Mouse (Mus musculus) lung, embryonic 15.5 days (tissue): ENCODE data around the gene Olfr1358. TPM values are rescaled to one million over a fixed set of nuclear protein-coding genes. Genes with fewer than 3 reads are reported as not detected.
A peak's percentile ranks its signal among the peaks of the same experiment; 100 is the strongest.
"Not testable (repeated sequence)": the region's sequence is repeated elsewhere in the genome, so short reads cannot be mapped to it uniquely, and the experiment has no call there.

Experiments used
- ATAC-seq: fragments of 200-750 bp; cut with Nextera tagmentation; 2 replicates; pipeline ENCODE4 v1.8.0; 2017; ENCODE audit warnings: moderate number of reproducible peaks, borderline replicate concordance; ENCODE audit not compliant: low FRiP score, low TSS enrichment; ENCODE audit errors: extremely low read depth
- H3K27ac ChIP-seq: fragments of 300-500 bp; sonication (generic); 2 replicates; pipeline ENCODE4 v1.5.1; 2015; ENCODE audit warnings: moderate library complexity, mild to moderate bottlenecking, inconsistent platforms
- H3K27me3 ChIP-seq: fragments of 300-500 bp; sonication (generic); 2 replicates; pipeline ENCODE4 v1.6.1; 2015; ENCODE audit warnings: inconsistent platforms
- H3K36me3 ChIP-seq: fragments of 300-500 bp; sonication (generic); 2 replicates; pipeline ENCODE4 v1.6.1; 2015; ENCODE audit warnings: inconsistent platforms
- H3K4me1 ChIP-seq: fragments of 300-500 bp; sonication (generic); 2 replicates; pipeline ENCODE4 v1.6.1; 2015; ENCODE audit warnings: inconsistent platforms
- H3K4me2 ChIP-seq: fragments of 300-500 bp; sonication (generic); 2 replicates; pipeline ENCODE4 v1.6.1; 2015; ENCODE audit warnings: inconsistent platforms, mild to moderate bottlenecking, moderate library complexity
- H3K4me3 ChIP-seq: fragments of 300-500 bp; sonication (generic); 2 replicates; pipeline ENCODE4 v1.5.1; 2015; ENCODE audit warnings: mild to moderate bottlenecking, inconsistent platforms
- H3K9ac ChIP-seq: fragments of 300-500 bp; sonication (generic); 2 replicates; pipeline ENCODE4 v1.6.1; 2015; ENCODE audit warnings: inconsistent platforms
- H3K9me3 ChIP-seq: fragments of 300-500 bp; sonication (generic); 2 replicates; pipeline ENCODE4 v1.6.1; 2016; ENCODE audit warnings: inconsistent platforms
- WGBS: fragments of 180-500 bp; shearing (Covaris S2); methylation state at CpG from one replicate; pipeline ENCODE4 v1.1.7; 2015; 5-methylcytosine and 5-hydroxymethylcytosine counted together
- polyA plus RNA-seq: library from polyadenylated mRNA; unstranded; fragments of >200 nt; fragmentation: Nextera tagmentation; extraction: Ambion mirVana; gene quantifications from 2 replicates; pipeline ENCODE4 v1.2.1, GENCODE M21; 2015

Olfr1358 gene
- polyA plus RNA-seq, result not detected in 2 replicates

DNA sequence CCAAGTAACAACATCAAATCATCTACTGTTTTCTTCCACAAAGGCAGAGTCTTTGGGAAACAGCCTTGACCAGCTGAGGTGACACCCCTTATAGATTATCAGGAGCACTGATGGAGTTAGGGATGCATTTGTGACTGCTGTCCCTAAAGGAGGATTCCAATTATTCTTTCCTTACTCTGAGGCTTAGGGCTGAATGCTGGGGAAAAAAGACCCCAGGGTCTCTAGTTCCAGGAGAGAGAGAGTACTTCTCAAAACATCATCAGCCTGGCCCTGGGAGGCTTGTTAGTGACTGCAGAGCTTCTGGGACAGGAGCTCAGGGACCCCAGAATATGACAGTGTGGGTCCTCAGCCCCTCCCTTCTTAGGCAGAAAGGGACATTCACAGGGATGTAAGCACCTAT lies at the start of gene Olfr1358:
Olfr1358 (plus strand) TSS at position 301 of the 400 bp plus-strand sequence.
- no peaks in the 10 kb centered on the region for H3K27me3 ChIP-seq
- no peak within 1 kb of the TSS for H3K4me2 ChIP-seq
- H3K4me1 ChIP-seq, result no peaks in the 10 kb centered on the region
- no peak for ATAC-seq
- no peak within 1 kb of the TSS for H3K27ac ChIP-seq
- no peak within 1 kb of the TSS for H3K4me3 ChIP-seq
- H3K9me3 ChIP-seq, result no peaks in the 10 kb centered on the region
- no peaks in the 10 kb centered on the region for H3K36me3 ChIP-seq
- H3K9ac ChIP-seq, result no peak within 1 kb of the TSS

DNA sequence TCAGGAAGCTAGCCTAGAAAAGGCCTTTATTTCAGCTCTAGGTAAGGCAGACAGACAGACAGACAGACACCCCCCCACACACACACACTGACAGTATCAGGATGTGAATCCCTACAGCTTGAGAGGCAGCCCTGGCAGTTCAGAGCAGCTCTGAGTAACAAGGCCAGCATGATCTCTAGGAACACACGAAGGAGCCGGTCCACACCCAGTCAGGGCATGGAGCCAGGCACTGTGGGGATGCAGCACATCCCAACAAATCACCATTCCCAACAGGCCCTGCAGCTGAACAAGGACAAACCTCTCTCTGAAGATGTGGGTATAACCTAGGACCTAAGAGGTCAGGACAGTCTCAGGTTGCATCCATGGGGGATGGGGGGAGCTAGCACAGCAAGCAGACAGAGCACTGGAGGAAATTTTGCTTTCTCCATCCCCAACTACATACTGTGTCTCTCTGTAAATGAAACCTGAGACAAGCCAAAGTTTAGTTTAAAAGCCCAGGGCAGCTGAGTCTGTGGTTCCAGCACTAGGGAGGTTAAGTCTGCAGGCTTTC lies 49.4 kb upstream of the Olfr1358 start:
- Histone ChIP-seq H3K9ac (no peak overlapping the region), H3K4me1 (peaks cover 8% of the 10 kb centered on the region), H3K27ac (no peak overlapping the region), H3K4me3 (no peak overlapping the region), H3K4me2 (no peak overlapping the region), H3K27me3 (no peaks in the 10 kb centered on the region), H3K9me3 (no peaks in the 10 kb centered on the region), H3K36me3 (no peaks in the 10 kb centered on the region)
- ATAC-seq, result no peak
- 39% methylated on average over 2 of the region's 2 CpGs for WGBS

DNA sequence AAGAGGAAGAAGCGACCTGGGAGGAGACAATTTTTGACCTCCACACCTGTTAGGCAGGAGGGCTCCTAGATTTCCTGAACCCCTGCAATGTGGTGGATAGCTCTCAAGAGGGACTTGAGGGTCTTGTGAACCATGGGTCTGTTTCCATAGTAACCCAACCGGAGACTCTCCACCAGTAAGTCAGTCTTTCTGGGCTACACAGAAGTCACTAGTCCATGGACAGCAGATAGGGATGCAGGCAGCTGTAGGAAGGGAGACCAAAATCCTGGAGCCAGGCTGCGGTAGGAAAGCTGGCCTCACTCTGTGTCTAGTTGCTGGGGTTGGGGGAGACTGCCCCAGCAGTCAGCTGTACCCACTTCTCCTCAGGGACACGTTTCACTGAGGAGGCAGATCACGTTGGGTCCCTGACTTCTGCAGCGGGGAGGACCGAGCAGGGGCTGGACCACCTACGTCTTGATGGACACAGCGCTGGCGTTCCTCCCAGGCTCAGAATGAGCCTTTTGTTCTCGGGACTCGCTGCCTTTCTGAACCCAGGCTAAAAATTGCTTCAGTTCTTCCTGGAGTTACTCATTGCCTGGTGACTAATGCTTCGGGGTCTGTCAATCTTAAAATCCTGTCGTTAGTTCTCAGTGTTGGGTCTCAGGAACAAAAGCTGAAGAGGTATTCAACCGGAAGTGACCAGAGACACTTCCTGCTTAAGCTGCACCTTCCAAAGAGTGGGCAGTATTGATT lies 46.5 kb upstream of the Olfr1358 start:
- peak; percentile 13; the same call in 1 of the 2 replicates for ATAC-seq
- H3K9ac ChIP-seq, result no peak overlapping the region
- H3K27me3 ChIP-seq, result no peaks in the 10 kb centered on the region
- no peaks in the 10 kb centered on the region for H3K4me1 ChIP-seq
- no peak overlapping the region for H3K4me3 ChIP-seq
- H3K4me2 ChIP-seq, result peak overlapping the region; percentile 33; the same call in 1 of the 2 replicates
- H3K9me3 ChIP-seq, result no peaks in the 10 kb centered on the region
- WGBS, result 38% methylated on average over 15 of the region's 15 CpGs
- peak overlapping the region; percentile 32; the same call in 1 of the 2 replicates for H3K27ac ChIP-seq
- H3K36me3 ChIP-seq, result no peaks in the 10 kb centered on the region

DNA sequence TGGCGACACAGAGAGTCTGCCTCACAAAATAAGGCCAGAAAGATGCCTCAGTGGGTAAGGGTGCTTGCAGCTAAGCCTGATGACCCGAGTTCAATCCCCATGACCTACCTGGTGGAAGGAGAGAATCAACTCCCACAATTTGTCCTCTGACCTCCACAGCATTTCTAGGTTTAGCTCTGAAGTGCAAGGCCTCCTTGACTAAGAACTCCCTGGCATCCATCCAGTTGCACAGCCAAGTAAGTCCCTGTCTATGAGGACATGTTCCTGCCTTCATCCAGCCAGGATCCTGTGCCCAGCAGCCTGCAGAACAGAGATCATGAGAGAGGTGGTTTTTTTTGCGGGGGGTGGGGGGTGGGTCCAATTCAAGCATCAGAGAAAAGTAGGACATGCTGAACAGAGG lies 45.2 kb upstream of the Olfr1358 start:
- no peak overlapping the region for H3K4me2 ChIP-seq
- 80% methylated on average over 3 of the region's 3 CpGs for WGBS

DNA sequence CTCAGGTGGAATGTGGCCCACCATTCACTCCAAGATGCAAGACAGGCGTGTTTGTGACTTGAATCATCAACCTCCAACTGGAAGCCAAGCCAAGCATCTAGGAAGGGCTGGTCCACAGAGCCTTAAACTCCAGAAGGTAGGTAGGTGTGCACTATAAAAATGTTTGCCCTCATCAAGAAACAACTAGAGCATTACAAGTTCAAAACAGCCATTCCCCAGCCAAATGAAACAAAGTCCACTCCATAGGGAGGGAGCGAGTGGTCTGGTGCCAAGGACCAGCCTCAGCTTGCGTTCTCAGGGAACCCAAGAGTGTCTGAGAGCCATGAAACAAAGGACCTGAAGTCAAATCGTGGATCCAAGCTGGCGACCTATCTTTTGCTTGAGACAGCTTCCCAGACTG lies 43.8 kb upstream of the Olfr1358 start:
- H3K4me2 ChIP-seq, result no peak overlapping the region

More for the DNA sequence above, 45.2 kb upstream of the Olfr1358 start:
- no peaks in the 10 kb centered on the region for H3K4me1 ChIP-seq
- H3K9me3 ChIP-seq, result no peaks in the 10 kb centered on the region
- no peak overlapping the region for H3K9ac ChIP-seq
- no peaks in the 10 kb centered on the region for H3K36me3 ChIP-seq
- no peak overlapping the region for H3K27ac ChIP-seq
- H3K27me3 ChIP-seq, result no peaks in the 10 kb centered on the region
- H3K4me3 ChIP-seq, result no peak overlapping the region
- ATAC-seq, result no peak

DNA sequence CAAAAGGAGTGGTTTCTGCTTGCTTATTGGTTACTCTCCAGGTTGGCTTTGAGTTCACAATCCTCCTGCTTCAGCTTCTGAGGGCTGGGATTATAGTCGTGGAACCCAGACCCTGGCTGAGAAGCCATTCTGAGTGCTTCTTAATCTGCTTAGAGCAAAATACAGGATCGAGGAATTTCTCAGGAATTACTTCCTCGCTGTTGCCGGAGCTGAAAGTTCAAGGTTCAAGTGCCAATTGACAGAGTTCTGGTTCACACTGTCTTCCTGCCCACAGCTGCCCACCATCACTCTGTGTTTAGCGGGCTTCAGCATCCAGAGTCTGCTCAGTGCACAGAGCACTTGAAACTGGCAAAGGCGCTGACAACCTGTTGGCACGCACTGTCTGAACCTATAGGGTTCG lies 42.5 kb upstream of the Olfr1358 start:
- no peaks in the 10 kb centered on the region for H3K4me1 ChIP-seq
- no peak overlapping the region for H3K27ac ChIP-seq
- no peaks in the 10 kb centered on the region for H3K9me3 ChIP-seq
- ATAC-seq, result no peak
- H3K27me3 ChIP-seq, result no peaks in the 10 kb centered on the region
- no peak overlapping the region for H3K4me2 ChIP-seq
- no peaks in the 10 kb centered on the region for H3K36me3 ChIP-seq
- H3K4me3 ChIP-seq, result no peak overlapping the region
- 53% methylated on average over 8 of the region's 8 CpGs for WGBS
- H3K9ac ChIP-seq, result no peak overlapping the region

More for the DNA sequence above, 43.8 kb upstream of the Olfr1358 start:
- Histone ChIP-seq H3K9ac (no peak overlapping the region), H3K36me3 (no peaks in the 10 kb centered on the region), H3K27me3 (no peaks in the 10 kb centered on the region), H3K4me3 (no peak overlapping the region), H3K27ac (no peak overlapping the region), H3K4me1 (no peaks in the 10 kb centered on the region), H3K9me3 (no peaks in the 10 kb centered on the region)
- WGBS, result 48% methylated on average over 5 of the region's 5 CpGs
- ATAC-seq, result no peak

DNA sequence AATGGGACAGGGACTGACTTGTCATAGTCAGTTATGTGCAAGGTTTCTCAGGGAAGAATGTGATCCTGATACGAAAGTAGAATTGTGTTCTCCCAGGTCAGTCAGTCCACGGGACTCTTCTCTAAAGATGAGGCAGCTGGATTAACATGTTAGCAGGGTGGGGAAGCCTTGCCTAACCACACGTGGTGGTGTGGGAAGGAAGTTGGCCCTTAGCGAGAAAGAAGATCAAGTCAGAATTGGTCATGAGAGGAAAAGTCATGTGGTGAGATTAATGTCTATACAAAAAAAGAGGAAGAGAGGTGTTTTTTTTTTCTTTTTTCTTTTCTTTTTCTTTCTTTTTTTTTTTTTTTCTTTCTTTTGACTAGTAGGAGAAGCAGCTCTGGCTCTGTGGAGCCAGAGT lies 40.4 kb upstream of the Olfr1358 start:
- Histone ChIP-seq H3K36me3 (no peaks in the 10 kb centered on the region), H3K4me1 (peaks cover 5% of the 10 kb centered on the region), H3K27me3 (no peaks in the 10 kb centered on the region), H3K27ac (no peak overlapping the region), H3K9ac (no peak overlapping the region), H3K4me3 (no peak overlapping the region), H3K4me2 (no peak overlapping the region), H3K9me3 (no peaks in the 10 kb centered on the region)
- WGBS, result 66% methylated on average over 4 of the region's 4 CpGs
- no peak for ATAC-seq

DNA sequence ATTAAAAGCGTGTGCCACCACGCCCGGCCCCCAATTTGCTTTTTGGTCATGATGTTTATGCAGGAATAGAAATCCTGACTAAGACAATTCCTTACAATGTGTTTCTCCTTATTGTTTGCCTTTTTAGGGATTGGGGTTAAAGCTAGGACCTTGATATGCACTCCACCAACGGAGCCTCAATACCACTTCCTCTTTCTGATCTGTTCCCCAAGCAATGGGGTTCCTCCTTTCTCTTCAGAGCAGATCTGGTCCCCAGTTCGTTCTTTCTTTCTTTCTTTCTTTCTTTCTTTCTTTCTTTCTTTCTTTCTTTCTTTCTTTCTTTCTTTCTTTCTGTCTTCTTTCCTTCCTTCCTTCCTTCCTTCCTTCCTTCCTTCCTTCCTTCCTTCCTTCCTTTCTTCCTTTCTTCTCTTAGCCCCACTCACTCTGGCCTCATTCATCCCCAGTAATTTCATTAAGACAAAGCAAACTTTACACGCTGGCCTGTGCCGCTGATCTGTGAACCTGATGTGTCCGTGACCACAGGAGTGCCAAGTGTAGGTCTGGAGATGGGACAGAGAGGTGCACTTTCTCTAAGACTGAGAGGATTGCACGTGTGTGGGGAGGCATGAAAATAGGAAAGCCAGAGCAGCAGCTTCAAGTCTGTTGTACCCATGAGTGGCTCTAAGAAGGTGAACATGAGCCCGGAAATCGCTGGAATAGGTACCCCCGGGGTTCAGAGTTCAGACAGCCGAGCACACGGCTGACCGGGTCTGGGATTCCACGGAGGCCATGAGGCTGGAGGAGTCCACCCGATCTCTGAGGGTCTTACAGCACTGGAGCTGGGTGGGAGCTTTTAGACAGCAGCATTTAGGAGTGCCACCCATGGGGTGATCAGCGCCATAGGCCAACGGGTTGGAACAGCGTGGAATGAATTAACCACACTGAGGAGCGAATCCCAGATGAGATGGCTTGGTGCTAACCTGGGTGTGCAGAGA lies 36.0 kb upstream of the Olfr1358 start:
- Histone ChIP-seq H3K9ac (peak overlapping the region; percentile 13; the same call in 1 of the 2 replicates), H3K9me3 (no peaks in the 10 kb centered on the region), H3K36me3 (no peaks in the 10 kb centered on the region), H3K4me1 (peaks cover 11% of the 10 kb centered on the region), H3K27ac (no peak overlapping the region), H3K4me3 (peak overlapping the region; percentile 46), H3K27me3 (peaks cover 6% of the 10 kb centered on the region; the same call in 1 of the 2 replicates), H3K4me2 (peak overlapping the region; percentile 95)
- no peak; the same call in 1 of the 2 replicates for ATAC-seq
- WGBS, result 34% methylated on average over 21 of the region's 21 CpGs

DNA sequence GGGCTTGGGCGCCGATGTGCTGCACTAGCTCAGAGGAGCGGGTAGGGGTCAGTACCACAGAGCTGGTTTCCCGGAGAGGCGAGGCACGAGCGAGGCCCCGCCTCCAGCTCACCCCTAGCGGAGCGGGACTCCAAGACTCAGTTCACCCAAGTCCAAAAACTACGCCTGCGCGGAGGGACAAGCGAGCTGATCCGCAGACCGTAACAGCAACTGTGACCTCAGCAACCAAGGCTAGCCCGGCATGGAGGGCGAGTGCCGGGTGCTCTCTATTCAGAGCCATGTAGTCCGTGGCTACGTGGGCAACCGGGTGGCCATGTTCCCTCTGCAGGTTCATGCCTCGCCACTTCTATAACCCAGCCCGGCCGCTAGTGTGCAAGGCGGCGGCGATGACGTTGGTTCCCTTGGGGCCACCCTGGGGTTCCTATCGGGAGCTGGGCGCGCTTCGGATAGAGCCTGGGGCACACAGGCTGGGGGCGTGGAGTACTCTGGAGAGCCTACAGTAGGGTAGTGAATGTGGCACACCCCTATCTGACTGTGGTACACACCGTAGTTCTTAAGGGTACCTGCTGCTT lies 35.2 kb upstream of the Olfr1358 start:
- Histone ChIP-seq H3K9me3 (no peaks in the 10 kb centered on the region), H3K9ac (peak overlapping the region; percentile 37; the same call in 1 of the 2 replicates), H3K4me1 (peaks cover 11% of the 10 kb centered on the region), H3K36me3 (no peaks in the 10 kb centered on the region), H3K4me2 (peak overlapping the region; percentile 95), H3K27me3 (peaks cover 10% of the 10 kb centered on the region), H3K27ac (no peak overlapping the region), H3K4me3 (peak overlapping the region; percentile 46)
- WGBS, result 1% methylated on average over 35 of the region's 35 CpGs
- ATAC-seq, result peak; percentile 95

DNA sequence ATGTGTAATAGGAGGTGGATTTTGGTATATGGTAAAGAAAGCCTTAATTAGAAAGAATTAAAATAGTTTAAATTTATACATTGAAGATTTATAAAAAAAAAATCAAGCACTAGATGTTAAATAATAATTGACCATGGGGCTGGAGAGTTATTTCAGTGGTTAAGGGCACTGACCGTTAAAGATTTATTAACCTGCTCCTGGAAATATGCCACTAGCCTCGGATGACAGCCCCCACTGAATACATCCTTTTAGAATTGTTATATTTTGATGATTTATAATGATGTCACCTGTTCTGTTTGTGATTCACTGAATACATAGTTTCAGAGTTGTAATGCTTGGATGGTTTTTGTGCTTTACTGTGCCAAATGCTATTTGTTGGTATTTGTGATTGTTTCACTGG lies 31.9 kb upstream of the Olfr1358 start:
- H3K27me3 ChIP-seq, result peaks cover 11% of the 10 kb centered on the region
- H3K27ac ChIP-seq, result not testable (repeated sequence)
- 51% methylated on average over 2 of the region's 2 CpGs for WGBS

DNA sequence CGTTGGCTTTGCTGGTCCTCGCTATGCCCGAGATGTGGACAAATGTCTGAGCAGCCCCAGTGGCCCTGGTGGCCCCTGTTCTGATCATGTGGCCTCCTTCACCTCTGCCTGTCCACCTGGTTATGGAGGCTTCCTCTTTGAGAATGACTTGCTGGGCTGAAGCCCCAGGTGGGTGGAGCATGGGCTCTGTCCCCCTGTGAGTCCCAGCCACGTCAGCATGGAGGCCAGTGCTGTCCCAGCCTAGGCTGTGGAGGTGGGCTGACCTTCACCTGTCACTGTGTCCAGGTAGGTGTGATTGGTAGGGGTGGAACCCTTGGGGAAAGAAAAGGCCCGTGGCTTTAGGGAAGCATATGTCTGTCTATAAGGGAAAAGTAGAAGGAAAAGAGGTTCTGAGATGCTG lies 30.4 kb upstream of the Olfr1358 start:
- no peak overlapping the region for H3K4me2 ChIP-seq
- no peak overlapping the region for H3K4me3 ChIP-seq
- H3K9me3 ChIP-seq, result no peaks in the 10 kb centered on the region
- H3K27me3 ChIP-seq, result peaks cover 11% of the 10 kb centered on the region
- H3K36me3 ChIP-seq, result no peaks in the 10 kb centered on the region
- no peak overlapping the region for H3K27ac ChIP-seq
- 70% methylated on average over 5 of the region's 5 CpGs for WGBS
- no peak for ATAC-seq
- peaks cover 6% of the 10 kb centered on the region; the same call in 1 of the 2 replicates for H3K4me1 ChIP-seq
- H3K9ac ChIP-seq, result no peak overlapping the region

More for the DNA sequence above, 31.9 kb upstream of the Olfr1358 start:
- H3K36me3 ChIP-seq, H3K4me3 ChIP-seq, H3K9ac ChIP-seq, H3K4me2 ChIP-seq, ATAC-seq, H3K9me3 ChIP-seq: not testable (repeated sequence)
- H3K4me1 ChIP-seq, result peaks cover 11% of the 10 kb centered on the region
